Mouse (Mus musculus): Measurements from ENCODE around the gene Papolg.
"Not testable (repeated sequence)": the region's sequence is repeated elsewhere in the genome, so short reads cannot be mapped to it uniquely, and the experiment has no call there.

Papolg gene

DNA sequence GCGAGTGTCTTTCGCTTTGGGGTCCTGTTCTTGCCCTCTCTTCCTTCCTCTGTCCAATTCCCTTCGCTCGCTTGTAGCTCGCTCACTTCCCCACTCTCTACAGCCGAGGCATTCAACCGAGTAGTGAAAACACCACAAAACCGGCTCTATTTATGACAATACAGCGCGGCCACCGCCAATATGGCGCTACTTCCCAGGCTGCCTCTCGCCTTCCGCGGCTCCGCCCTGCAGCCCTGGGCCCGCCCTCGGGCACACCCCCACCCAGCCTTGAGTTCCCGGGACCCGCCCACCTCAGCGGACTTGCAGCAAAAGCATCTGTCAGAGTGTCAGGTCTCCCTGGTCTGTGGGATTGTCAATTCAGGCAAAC, at the start of gene Papolg:
TSS of gene Papolg (minus strand) at position 194 of the 367 bp plus-strand sequence.
- peak; percentile 83 for DNase-seq (ENCODE audit: low read depth)

DNA sequence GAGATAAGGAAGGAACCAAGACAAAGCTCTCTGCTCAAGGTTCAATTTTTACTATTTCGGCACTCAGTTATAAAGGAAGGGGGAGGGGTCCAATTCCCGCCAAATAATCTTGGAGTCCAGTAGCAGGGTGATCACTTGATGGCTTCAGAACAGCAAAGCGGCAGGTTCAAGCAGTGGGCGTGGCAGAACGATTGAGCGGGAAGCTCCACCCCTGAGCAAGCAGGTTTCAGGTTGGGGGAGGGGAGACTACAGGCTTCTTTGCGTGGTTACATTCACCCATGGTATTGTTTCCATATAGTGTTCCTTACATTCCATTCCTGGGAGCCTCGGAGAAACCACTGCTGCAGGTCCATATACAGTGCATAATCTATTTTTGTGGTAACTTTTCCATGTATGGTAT, 33.1 kb upstream of the Papolg start:
- DNase-seq (ENCODE audit: low read depth): not testable (repeated sequence)

DNA sequence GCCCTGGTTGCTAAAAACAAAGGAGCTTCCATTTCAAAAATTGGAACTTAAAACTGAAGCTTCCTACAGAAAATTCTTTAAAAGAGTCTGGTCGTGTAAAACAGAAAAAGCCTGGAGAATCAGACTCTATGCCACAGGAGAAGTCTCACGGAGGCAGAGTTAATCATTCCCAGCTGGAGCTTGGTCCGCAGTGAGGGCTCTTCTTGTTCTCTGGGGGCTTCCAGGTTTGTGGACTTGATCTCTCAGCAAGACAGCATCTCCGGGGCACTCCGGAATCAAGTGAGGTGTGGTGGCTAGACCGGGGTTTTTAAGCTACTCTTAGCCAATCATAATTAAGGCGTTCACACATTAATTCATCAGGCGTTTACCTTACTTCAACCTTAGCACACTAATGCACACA, 32.6 kb upstream of the Papolg start:
- no peak for DNase-seq (ENCODE audit: low read depth)

DNA sequence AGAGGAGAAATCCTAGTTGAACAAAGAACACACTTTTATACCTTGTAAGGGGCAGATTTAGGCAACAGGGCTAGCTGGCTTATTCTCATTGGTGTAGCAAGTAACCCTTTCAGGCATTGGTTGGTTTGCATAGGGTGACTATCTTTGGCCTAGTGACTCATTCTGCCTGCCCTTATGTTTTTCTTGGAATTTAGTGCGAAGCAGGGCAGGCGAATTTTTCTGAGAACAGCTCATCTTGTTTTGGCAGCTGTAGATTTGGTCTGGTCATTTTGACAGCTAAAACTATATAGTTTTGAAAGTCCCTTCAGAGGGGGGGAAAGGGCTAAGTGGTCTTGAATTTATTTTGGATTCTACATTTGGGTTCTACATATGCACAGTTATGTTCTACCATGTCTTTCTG, 18.8 kb upstream of the Papolg start:
- not testable (repeated sequence) for DNase-seq (ENCODE audit: low read depth)

DNA sequence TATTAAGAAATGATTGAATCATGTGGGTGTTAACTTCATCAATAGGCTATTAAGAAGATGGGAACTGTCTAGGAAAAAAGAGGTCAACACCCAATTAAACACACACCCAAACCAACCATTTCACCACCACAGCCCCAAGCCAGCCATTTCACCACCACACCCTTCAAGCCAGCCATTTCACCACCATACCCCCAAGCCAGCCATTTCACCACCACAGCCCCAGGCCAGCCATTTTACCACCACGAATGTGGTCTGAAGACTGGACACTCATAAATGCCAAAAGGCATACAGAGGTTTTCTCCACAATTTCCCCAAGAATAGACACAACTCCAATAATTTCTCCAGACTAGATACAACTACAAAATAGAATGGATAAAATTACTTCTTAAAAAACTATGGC, 8.9 kb upstream of the Papolg start:
- DNase-seq (ENCODE audit: low read depth): no peak

DNA sequence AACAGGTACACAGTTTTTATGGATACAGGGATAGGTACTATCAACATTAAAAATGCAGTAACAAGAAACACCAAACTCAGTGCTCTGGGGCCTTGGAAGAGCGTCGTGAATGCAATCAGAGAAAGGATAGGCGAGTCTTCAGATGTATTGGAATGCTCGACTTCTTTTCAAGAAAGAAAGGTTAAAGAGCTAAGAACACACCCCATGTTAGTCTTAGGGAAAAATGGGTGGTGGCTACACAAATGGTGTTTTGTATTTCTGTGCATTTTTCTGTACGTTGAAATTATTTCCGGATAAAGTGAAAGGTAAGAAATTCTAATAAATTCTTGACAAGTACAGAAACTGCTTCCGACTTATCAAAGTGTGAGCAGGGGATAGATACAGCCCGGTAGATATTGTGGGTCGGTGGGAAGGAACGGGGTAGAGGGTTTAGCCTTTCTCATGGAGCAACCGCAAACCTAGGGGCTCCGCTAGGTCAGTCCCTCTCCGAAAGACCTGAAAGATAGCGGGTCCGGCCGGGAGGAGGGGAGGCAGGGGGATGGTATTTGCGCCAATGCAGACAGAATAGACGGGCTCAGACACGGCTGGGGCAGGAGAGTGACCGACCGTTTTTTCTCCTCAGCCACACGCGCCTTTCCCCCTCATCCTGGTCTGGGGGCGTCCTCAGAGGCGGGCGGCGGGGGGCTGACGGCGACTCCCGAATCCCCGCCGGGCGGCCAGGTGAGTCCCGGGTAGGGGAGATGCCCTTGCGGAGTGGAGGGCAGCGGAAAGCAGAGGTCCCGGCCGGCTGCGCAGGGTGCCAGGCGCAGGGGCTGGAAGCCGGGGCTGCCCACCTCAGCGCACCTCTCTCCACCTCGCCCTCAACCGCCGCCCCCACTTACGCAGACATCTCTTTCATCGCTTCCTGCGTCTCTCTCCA, 653 bp downstream of the Papolg start:
- DNase-seq (ENCODE audit: low read depth): no peak

DNA sequence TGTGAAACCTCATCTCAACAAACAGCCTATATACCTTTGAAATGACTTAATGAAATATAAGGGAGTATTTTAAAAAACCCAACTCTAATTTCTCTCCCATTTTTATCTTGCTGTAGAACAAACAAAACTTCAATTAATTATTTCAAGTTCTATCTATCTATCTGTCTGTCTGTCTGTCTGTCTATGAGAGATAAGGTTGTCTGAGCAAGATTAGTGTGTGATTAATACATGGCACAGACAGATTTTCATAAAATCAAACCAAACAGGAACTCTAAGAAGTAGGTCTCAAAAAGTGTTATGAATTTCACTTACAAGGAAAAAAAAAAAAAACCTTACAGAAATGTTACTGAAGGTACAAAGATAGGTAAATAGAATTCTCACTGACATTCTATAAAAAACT, 1.5 kb downstream of the Papolg start:
- no peak for DNase-seq (ENCODE audit: low read depth)

DNA sequence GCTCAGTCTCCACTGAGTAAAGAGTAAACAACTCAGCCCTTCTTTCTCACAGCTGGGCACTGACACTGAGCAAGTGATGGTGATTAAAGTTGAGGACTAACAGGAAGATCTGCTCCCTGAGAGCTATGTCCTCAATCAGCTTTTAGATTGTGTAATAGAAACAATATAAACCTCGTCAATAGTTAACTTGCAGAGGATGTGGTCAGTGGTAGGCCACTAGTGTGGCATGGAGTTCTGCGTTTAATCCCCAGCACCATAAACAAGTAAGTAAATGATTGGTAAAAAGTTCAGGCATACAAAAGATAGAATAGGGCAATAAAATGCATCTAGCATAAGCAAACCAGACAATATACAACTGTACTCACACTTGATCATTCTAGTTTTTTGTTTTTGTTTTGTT, 30.7 kb downstream of the Papolg start:
- no peak for DNase-seq (ENCODE audit: low read depth)

DNA sequence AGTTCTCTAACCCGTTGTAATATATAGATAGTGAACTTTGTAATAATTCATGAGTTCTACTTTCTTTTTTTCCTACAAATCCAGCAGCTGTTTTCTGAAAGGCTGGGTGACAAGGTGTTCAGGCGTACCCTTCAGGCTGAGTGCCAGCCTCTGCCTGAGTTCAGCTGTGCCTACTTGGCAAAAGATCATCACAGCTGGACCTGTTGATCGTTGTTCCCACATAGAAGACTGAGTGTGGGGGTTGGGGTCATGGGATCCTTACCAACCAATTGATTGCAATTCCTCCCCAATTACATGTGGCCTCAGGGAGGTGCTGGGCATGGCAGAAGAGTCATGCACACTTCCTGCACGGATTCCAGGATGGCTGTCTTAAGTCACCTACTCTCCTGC, 38.3 kb downstream of the Papolg start:
- DNase-seq (ENCODE audit: low read depth): no peak

DNA sequence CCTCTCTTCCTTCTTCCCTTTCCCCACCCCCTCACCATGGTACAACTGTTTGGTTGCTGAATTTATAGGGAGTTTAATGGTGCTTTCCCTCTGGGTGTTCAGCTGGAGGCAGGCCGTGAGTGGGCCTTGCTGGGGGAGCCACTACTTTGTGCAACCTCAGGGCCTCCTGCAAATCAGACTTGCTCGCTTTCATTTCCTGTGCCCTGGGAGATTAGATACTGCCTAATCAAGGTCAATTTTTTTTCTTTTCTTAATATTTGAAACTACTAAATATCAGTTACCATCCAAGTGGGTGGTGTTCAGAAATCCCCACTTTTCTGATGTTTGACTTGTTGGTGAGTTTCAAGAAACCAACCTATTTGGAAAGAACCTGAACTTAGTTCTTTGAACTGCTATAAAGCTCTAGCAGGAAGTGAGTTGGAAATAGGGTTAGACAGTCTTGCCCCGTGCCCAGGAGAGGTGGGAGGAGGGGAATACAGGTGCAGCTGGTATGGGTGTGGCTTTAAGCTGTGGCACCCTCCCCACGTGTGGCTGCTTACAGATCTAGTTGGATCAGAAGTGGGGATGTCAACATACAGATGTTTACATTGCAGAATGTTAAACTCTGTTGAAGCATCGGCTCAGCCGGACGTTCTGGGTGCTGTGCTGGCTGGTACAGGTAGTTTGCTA, 38.9 kb downstream of the Papolg start:
- no peak for DNase-seq (ENCODE audit: low read depth)

DNA sequence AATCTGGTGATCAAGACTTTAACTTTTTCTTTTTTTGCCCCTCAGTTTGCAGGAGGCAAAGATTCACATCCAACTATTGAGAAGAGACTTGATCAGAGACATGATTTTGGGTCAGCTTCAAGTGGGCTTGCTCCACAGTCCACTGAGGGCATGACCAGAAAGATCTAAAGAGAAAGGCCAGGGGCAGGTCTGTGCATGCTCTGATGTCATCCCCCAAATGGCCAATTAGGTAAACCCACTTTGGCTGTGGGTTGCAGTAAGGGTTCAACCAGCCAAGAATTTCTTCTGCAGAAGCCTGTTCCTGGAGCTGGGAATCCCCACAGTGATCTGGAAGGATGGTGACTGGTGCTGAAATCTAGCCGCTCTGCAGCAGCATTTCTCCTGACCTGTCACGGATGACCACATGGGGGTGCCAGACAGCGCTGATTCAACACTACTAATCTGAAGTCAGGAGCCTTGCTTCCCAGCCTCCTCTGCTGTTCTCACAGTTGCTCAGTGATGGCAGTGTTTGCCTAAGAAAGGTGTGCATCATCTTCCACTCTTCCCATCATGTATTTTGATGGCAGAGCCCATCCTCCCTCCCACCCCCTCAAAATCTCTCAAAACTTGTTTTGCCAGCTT, 39.8 kb downstream of the Papolg start:
- DNase-seq (ENCODE audit: low read depth): peak; percentile 15

DNA sequence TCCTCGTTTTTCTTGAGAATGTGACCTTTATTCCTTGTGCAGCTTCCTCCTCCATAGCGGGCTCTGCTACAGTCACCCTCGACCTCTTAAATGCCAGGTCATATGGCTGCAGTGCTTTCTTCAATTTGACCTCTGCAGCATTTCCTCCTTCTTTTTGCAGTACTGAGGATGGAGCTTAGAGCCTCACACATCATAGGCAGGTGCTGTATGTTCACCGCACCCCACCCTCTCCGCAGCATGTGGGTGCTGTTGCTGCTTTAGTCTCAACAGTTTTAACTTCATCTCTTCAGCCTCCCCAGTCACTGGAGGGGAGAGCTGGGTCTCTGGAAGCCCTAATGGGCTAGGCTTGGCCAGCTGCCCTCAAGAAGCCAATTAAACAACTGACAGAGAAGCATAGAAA, 41.7 kb downstream of the Papolg start:
- DNase-seq (ENCODE audit: low read depth): no peak

DNA sequence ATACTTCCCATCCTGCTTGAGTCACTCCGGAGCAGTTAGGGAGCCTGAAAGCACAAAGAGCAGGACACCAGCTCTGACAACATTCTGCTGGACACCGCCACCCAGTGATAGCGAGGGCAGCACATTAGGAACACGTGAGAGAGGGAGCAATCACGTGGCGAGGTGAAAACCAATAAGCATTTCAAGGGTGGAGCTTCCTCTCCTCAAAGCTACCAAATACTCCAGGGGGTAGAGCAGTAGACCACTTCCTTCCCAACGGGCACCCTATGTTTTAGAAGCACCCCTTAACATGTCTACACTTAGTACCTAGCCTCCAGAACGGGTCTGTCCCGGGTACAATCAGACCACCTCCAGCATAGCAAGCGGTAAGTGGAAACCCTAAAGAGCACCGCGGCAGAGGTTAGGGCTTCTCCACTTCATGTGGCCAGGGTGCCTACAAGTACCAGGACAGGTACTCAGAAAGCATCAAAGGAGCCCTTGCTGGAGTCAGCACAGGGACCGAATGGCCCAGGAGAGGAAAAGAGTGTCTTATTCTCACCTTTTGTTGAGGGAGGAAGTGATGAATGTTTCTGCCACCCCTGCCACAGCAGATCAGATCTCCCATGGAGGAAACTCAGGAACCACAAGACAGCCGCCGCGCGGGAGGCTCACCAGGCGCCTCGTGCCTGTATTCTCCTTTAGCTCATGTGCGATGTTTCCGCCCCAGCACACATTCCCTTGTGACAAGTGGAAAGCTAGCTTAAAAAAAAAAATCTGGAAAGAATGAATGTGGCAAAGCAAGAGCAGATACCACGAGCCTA, 48.8 kb downstream of the Papolg start:
- DNase-seq (ENCODE audit: low read depth): no peak

DNA sequence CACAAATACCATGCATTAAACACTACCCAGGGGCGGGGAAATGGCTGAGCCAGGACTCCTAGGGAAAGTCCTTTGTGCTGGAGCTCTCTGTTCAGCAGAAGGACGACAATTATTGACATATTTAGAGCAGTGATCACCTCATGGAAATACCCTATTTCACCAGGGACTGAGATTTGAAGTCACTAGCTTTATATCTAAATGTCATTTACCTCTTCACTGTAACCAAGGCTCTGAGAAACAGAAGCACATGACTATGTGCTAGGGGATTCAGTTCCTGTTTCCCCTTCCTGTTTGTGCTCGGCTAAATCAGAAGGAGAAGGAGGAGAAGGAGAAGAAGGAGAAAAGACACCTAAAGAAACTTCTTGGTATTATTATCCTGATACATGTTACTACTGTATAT, 71.8 kb downstream of the Papolg start:
- DNase-seq (ENCODE audit: low read depth): no peak

DNA sequence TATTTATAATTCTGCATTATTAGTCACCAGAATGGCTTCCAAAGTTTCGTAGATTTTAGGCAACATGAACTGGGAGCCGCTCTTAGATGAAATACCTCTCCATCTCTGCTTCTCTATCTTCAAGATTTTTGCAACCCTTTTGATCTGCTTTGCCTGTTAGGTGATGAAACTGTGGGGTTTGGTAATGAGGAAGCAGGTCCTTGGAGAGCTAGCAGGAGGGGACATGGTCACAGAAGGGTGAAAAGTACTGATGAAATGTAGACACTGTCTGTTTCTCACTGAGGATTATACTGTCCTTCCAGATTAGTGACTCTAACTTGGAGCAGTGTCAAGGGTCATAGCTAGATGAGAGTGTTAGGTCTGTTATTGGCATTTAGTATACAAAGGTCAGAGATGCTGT, 73.4 kb downstream of the Papolg start:
- no peak for DNase-seq (ENCODE audit: low read depth)

DNA sequence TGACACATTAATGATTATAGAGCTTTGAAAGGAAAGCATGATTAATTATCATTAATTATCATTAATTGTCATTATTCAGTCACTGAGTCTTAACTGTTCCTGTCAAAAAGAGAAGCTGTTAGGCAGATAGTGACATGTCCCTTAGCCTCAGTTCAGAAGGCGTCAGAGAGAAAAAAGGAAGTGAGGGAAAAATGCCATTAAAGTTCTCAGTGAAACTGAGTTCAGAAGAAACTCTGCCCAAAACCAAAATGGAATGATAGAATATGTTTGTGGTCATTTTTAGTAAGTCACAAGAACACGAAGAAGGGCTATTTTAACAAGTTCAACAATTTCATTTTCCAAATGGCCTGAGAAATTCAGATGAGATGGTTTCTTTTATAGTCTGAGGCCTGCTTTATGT, 74.1 kb downstream of the Papolg start:
- DNase-seq (ENCODE audit: low read depth): no peak

DNA sequence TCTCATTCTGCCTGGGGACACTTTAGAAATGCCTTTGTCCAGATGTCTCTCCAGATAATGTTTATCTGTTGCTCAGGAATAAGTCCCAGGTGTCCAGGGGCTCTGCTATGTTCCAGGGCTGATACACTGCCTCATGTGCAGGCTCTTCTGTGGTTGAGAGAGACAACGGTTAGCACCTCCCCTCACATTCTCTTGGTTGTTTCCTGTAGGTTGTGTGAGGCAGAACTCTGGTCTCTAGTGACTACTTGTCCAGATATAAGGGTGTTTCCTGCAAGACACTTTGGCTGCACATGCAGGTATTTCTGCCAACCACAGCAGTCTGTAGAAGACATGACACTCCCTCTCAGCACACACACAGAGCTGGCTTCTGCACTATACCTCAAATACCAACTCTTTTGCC, 76.3 kb downstream of the Papolg start:
- DNase-seq (ENCODE audit: low read depth): no peak
